Mouse (Mus musculus) adrenal gland (tissue): ENCODE results near the gene Gmppb.
"Not testable (repeated sequence)": the region's sequence is repeated elsewhere in the genome, so short reads cannot be mapped to it uniquely, and the experiment has no call there.

Experiments used
- intact Hi-C: fragments of 180-260 bp; cut with DNase I; formaldehyde crosslinking; loops from one replicate; pipeline ENCODE4 v1.15.1; 2025
- long read RNA-seq, 2 experiments: library from polyadenylated mRNA; unstranded; transcript quantifications; one replicate each; pipeline ENCODE4 v2.0.0; 2020; ENCODE audit warnings: borderline replicate concordance in 1 of 2; ENCODE audit not compliant: insufficient replicate concordance in 1 of 2

Gene Gmppb
- long read RNA-seq, experiment 1, transcript Gmppb-201 (10 exons, 1,429 nt), result minor isoform, 6 of 17 reads
- long read RNA-seq, experiment 1, transcript Gmppb-202 (9 exons, 2,702 nt), result major isoform, 11 of 17 reads
- long read RNA-seq, experiment 1, partial matches to known transcripts, result 0 of 17 reads
- long read RNA-seq, experiment 1, other reads (novel, unspliced or antisense), result 0 of 17 reads
- long read RNA-seq, experiment 2, transcript Gmppb-202 (9 exons, 2,702 nt), result major isoform, 12 of 19 reads
- long read RNA-seq, experiment 2, partial matches to known transcripts, result 1 of 19 reads
- long read RNA-seq, experiment 2, other reads (novel, unspliced or antisense), result 4 of 19 reads

DNA sequence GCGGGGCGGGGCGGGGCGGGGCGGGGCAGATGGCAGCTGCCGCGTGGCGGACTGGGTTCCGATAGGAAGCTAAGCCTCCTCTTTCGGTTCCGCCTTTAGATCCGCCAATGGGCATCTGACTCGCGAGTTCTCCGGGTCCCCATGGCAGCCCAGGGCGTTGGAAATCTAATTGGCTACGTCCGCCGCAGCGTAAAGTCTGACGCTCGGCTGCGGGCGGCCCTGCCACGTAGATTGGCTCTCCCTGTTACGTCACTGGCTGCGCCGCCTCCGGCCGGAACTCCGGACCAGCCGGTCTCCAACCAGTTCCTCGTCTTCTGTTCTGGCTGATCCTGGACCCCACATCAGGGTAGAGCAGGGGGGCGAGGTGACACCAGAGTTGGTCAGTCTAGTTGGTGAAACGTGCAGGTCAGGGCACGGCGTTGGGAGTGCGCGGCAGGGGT lies at the start of gene Gmppb:
Gene Gmppb, plus strand, starts transcription at position 227 of the 440 bp plus-strand sequence.
- intact Hi-C loops, result loop anchor here (5.0 kb wide), 1 partner anchor 47 kb away; the partner anchor contains the start of gene Ip6k1

DNA sequence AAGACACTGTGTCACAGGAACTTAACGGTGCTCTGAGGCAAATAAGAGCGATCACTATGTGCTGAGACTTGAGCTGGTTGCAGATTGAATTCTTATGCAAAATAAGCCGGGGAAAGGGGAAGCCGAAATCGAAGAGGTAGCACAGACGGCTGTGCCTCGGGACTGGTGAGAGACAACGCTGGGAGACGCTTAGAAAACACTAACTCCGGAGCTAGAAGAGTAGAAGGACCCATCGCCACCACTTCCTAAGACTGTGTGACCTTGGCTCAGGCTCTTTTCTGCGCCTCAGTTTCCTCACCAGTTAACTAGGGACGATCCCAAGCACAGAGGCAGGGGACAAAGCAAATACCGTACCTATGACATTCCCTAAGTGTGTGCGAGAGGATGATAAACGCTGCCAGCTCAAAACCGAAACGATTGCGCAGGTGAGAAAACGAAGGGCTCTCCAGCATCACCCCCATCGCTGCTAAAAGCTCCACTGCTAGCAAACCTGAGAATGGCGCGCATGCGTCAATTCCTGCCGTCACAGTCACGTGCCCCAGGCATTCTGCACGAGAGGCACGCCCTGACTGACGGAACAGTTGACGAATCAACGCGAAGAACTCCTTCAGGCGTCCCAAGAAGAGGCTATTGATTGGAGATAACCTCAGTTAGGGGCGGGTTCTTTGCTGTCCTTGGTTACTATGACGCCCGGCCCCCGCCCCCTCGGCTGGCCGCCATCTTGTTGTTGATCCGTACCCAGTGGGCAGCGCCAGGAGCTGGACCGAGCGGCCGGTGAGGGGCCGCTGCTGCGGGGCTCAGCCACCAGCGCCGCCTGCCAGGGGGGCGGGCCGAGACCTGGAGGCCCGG lies 46.9 kb upstream of the Gmppb start, which contains the start of gene Ip6k1:
Gene Ip6k1, plus strand, starts transcription at position 580 of the 849 bp plus-strand sequence.
- intact Hi-C loops, result loop anchor here (5.0 kb wide), 2 partner anchors 40 to 45 kb away; partner anchors contain the start of gene Gmppb

- intact Hi-C loops, result loop anchor here (5.0 kb wide), 2 partner anchors 41 to 44 kb away; partner anchors contain the start of gene Gmppb
Measured at GRCm38 (mm10) chr9:108002778-108003530, 46.1 kb upstream of the Gmppb start.

GRCm38 (mm10) chr9:108003531-108003890 lies 45.5 kb upstream of the Gmppb start:
- intact Hi-C loops, result loop anchor here (5.0 kb wide), 2 partner anchors 41 to 44 kb away; partner anchors contain the start of gene Gmppb

- intact Hi-C loops, result no loop called here
Measured at GRCm38 (mm10) chr9:108008041-108008440, 41.0 kb upstream of the Gmppb start.

GRCm38 (mm10) chr9:108010385-108010784 lies 38.7 kb upstream of the Gmppb start:
- intact Hi-C loops, result no loop called here

DNA sequence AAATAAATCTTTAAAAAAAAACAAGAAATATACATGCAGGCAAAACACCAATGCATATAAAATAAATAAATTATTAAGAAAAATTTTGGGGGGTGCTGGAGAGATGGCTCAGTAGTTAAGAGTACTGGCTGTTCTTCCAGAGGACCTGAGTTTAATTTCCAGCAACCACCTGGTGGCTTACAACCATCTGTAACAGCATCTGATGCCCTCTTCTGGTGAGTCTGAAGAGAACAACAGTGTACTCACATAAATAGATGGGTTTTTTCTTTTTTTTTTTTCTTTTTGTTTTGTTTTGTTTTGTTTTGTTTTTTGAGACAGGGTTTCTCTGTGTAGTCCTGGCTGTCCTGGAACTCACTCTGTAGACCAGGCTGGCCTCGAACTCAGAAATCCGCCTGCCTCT lies 35.5 kb upstream of the Gmppb start:
- intact Hi-C loops, result not testable (repeated sequence)

- intact Hi-C loops, result no loop called here
Measured at GRCm38 (mm10) chr9:108017127-108017526, 31.9 kb upstream of the Gmppb start.

DNA sequence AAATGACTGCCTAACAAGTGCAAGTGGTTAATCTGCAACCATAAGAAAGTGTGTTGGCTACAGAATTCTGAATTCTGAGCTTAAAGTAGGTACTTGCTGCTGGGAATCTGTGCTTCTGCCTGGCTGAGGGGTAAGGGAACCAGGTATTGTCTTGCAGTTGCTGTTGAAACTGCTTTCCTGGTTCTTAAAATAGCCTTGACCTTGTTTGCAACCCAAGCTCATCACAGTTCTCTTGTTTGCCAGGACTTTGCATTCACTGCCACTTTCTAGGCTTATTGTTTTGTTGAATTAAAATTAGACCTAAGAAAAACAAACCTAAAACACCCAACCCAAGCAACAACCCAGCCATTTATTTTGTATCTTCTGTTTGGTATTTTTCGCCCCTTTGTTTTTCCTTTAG lies 28.3 kb upstream of the Gmppb start:
- intact Hi-C loops, result no loop called here

DNA sequence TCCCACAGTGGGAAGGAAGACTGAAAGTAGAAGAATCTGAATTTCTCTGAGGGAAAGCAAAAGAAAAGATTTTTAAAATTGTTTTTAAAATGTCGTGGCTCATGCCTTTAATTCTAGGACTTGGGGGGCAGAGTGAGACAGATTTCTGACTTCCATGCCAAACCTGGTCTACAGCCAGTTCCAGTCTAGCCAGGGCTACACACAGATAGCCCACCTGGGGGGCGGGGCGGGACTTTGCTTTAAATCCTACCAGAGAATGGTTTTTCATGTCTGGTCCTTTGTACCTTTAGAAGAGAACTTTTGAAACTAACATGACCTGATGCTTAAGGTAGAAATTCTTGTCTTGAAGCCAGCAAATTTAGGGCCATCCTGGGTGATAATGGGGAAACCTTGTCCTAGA lies 25.8 kb upstream of the Gmppb start:
- intact Hi-C loops, result no loop called here

- intact Hi-C loops, result no loop called here
Measured at GRCm38 (mm10) chr9:108026584-108026983, 22.5 kb upstream of the Gmppb start.

DNA sequence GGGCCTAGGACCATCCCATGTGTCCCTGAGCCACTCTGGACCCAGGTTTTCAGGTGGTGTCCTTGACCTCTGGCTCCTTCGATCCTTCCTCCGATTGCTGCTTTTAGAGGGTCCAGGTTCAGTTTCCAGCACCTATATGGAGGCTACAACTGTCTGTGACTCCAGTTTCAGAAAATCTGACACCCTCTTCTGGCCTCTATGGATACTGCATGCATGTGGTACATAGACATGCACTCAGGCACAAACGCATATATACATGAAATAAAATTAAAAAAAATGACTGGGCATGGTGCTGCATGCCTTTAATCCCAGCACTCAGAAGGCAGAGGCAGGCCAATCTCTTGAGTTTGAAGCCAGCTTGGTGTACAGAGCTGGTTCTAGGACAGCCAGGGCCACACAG lies 21.2 kb upstream of the Gmppb start:
- intact Hi-C loops, result no loop called here

DNA sequence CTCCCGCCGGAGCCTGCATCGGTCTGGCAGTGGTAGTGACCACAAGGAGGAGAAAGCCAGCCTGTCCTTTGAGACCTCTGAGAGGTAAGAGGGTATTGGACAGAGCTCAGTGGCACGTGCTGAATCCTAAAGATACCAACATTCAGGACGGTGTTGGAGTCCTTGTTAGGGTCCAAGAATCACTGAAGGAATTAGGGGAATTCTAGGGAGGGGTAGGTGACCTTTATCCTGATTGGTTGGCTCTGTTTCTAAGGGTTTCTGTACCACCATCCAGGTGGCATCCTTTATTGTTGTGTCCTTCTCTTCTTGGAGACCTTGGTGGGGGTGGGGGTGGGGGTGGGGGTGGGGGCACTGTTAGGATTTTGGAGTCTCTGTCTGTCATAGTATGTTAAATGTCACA lies 16.9 kb upstream of the Gmppb start:
- intact Hi-C loops, result no loop called here

- intact Hi-C loops, result no loop called here
Measured at GRCm38 (mm10) chr9:108035331-108036156, 13.5 kb upstream of the Gmppb start.

- intact Hi-C loops, result loop anchor here (5.0 kb wide), 1 partner anchor 43 kb away; the partner anchor contains the start of gene Ip6k1
Measured at GRCm38 (mm10) chr9:108044751-108045492, 4.1 kb upstream of the Gmppb start.

- intact Hi-C loops, result loop anchor here (5.0 kb wide), 1 partner anchor 44 kb away; the partner anchor contains the start of gene Ip6k1
Measured at GRCm38 (mm10) chr9:108046582-108046981, 2.5 kb upstream of the Gmppb start.

GRCm38 (mm10) chr9:108047601-108048565 lies 1.2 kb upstream of the Gmppb start:
- intact Hi-C loops, result loop anchor here (5.0 kb wide), 1 partner anchor 46 kb away; the partner anchor contains the start of gene Ip6k1

GRCm38 (mm10) chr9:108048566-108048955 lies 481 bp upstream of the Gmppb start:
- intact Hi-C loops, result loop anchor here (5.0 kb wide), 1 partner anchor 46 kb away; the partner anchor contains the start of gene Ip6k1
